Mouse (Mus musculus) heart, adult 18-20 months (tissue): Measurements from ENCODE around the gene Ssh2. TPM values are rescaled to one million over a fixed set of nuclear protein-coding genes. Genes with fewer than 3 reads are reported as not detected.
A peak's percentile ranks its signal among the peaks of the same experiment; 100 is the strongest.

Experiments used
- DNase-seq, 2 experiments: peaks; one replicate each; pipeline ENCODE4 v3.0.0; 2021 to 2022; ENCODE audit warnings: mixed read lengths in 1 of 2
- total RNA-seq, 2 experiments: library from RNA; stranded (reverse); gene quantifications; 2 replicates each; pipeline ENCODE4 v1.2.3; 2021

Ssh2 gene
- total RNA-seq, 2 experiments from 2014 or later: 64.2 to 78.9 TPM

- no peak for DNase-seq
Observed at GRCm38 (mm10) chr11:77406329-77406728, 190.2 kb downstream of the Ssh2 start.

- peak; percentile 86 to 87 for DNase-seq
Observed at GRCm38 (mm10) chr11:77409879-77410278, 193.8 kb downstream of the Ssh2 start.

GRCm38 (mm10) chr11:77411284-77411683, 195.2 kb downstream of the Ssh2 start:
- no peak for DNase-seq

GRCm38 (mm10) chr11:77414141-77414839, 198.2 kb downstream of the Ssh2 start:
- no peak for DNase-seq

- DNase-seq: peak; percentile 75 to 87
Observed at GRCm38 (mm10) chr11:77416212-77417000, 200.3 kb downstream of the Ssh2 start.

GRCm38 (mm10) chr11:77418021-77418420, 201.9 kb downstream of the Ssh2 start:
- DNase-seq: no peak

GRCm38 (mm10) chr11:77423175-77423859, 207.2 kb downstream of the Ssh2 start:
- peak in 1 of 2 experiments; percentile 81 for DNase-seq

GRCm38 (mm10) chr11:77428446-77428845, 212.4 kb downstream of the Ssh2 start:
- peak; percentile 39 to 49 for DNase-seq

GRCm38 (mm10) chr11:77437026-77437425, 220.9 kb downstream of the Ssh2 start:
- peak in 1 of 2 experiments; percentile 49 for DNase-seq

GRCm38 (mm10) chr11:77440081-77440480, 224.0 kb downstream of the Ssh2 start:
- no peak for DNase-seq

- DNase-seq: peak in 1 of 2 experiments; percentile 51
Observed at GRCm38 (mm10) chr11:77441020-77441419, 224.9 kb downstream of the Ssh2 start.

GRCm38 (mm10) chr11:77442186-77443170, 226.4 kb downstream of the Ssh2 start:
- DNase-seq: peak; percentile 87 to 93

GRCm38 (mm10) chr11:77444939-77445338, 228.9 kb downstream of the Ssh2 start:
- DNase-seq: peak; percentile 88 to 93

- peak; percentile 86 to 87 for DNase-seq
Observed at GRCm38 (mm10) chr11:77446628-77447041, 230.5 kb downstream of the Ssh2 start.

- peak in 1 of 2 experiments; percentile 76 for DNase-seq
Observed at GRCm38 (mm10) chr11:77449224-77449623, 233.1 kb downstream of the Ssh2 start.

GRCm38 (mm10) chr11:77451670-77452069, 235.6 kb downstream of the Ssh2 start:
- peak in 1 of 2 experiments; percentile 61 for DNase-seq

- DNase-seq: no peak
Observed at GRCm38 (mm10) chr11:77453388-77453787, 237.3 kb downstream of the Ssh2 start.

- DNase-seq: no peak
Observed at GRCm38 (mm10) chr11:77455770-77456510, 239.9 kb downstream of the Ssh2 start.

GRCm38 (mm10) chr11:77456866-77457265, 240.8 kb downstream of the Ssh2 start:
- DNase-seq: peak; percentile 78 to 88

GRCm38 (mm10) chr11:77461856-77462255, 245.8 kb downstream of the Ssh2 start:
- no peak for DNase-seq
